Mouse (Mus musculus) olfactory bulb, adult 2 months (tissue): ENCODE results near the gene Tnk2.

Experiments
- CTCF ChIP-seq: fragments of 200-500 bp; IDR thresholded peaks from 2 replicates; pipeline ENCODE4 v1.5.1; 2012; ENCODE audit warnings: low read depth, mild to moderate bottlenecking, low read length, moderate library complexity; ENCODE audit not compliant: insufficient read depth
- POLR2A ChIP-seq: fragments of 200-500 bp; IDR thresholded peaks from 2 replicates; pipeline ENCODE4 v1.6.1; 2012; ENCODE audit warnings: mild to moderate bottlenecking, low read depth, low read length, moderate library complexity; ENCODE audit not compliant: insufficient read depth

DNA sequence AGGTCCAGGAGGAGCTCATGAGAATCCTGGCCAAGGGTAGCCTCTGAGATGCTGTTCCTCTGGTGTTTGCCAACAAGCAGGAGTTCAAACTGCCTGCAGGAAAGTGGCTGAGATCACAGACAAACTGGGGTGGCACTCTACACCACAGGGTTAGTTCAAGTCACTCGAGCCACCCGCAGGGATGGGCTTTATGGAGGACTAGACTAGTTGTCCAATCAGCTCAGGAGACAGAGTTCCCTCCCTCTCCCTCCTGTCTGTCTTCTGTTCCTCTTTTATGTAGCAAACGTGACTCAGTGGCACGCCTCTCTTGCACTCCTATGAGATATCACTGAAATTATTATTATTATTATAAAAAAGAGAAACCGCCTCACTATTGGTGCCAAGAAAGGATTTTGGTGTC is 9.5 kb upstream of the Tnk2 start:
- TF ChIP-seq CTCF (no peak), POLR2A (no peak)
